Mouse (Mus musculus) ES-Bruce4 (cell line): ENCODE measurements at regions not wholly inside any gene's neighbourhood (a gene's known extent, or its start where the extent isn't known, plus 50 kb on each side); places are given as distances from the start of the nearest gene placed in this dataset.

Source experiments
- CTCF ChIP-seq: IDR thresholded peaks from one replicate; pipeline ENCODE4 v1.8.1; 2011; ENCODE audit warnings: low read depth, low read length
- EP300 ChIP-seq: IDR thresholded peaks from 2 replicates; pipeline ENCODE4 v1.6.1; 2011; ENCODE audit warnings: low read depth, low read length; ENCODE audit not compliant: insufficient read depth

- TF ChIP-seq CTCF (no peak), EP300 (no peak)
Measured at GRCm38 (mm10) chr5:35170369-35171130, 65.0 kb upstream of the Lrpap1 start.
